Comparison of ENCODE assay signal across 10 mouse cellular contexts in genomic region chr15:103347275-103347684, GRCm38 (mm10). TPM values are rescaled to one million over a fixed set of nuclear protein-coding genes. Genes with fewer than 3 reads are reported as not detected.
DNase-seq lines count a peak whose midpoint lies in the region; ATAC-seq and TF ChIP-seq lines count a peak whose summit lies in the region.
"Had no signal": no experiment of that assay in that cellular context is flagged by ENCODE, and none has a peak within 500 bp of the region (broad histone marks: within the 10 kb centered on the region; RNA-seq: fewer than 3 reads in every experiment).

No protein-coding gene starts in this region.

- DNase-seq in heart, postnatal 25 days (ENCODE audit: low spot score): no peak
- DNase-seq in CD4-positive, CD25-positive, alpha-beta regulatory T cell, adult 2 months (ENCODE audit: low read depth, low spot score): peak; percentile 77
- DNase-seq in adrenal gland, postnatal 25 days: peak; percentile 67
- peak; percentile 88 for DNase-seq in heart, postnatal 0 days (ENCODE audit: low spot score)
- peak; percentile 81 for DNase-seq in liver, postnatal 0 days
- DNase-seq in right cerebral cortex, adult 2 months (ENCODE audit: low spot score in 2 of 2): peak; percentile 70

- no peak overlapping the region for H3K4me2 ChIP-seq in heart, embryonic 15.5 days
- H3K4me2 ChIP-seq in heart, postnatal 0 days (ENCODE audit: low read depth, low read length): no peak overlapping the region
- H3K4me2 ChIP-seq in liver, postnatal 0 days (ENCODE audit: low read depth, low read length): no peak overlapping the region
- H3K4me2 ChIP-seq: embryonic facial prominence, embryonic 12.5 days; limb, embryonic 12.5 days had no signal

- TF ChIP-seq EP300 in heart, postnatal 0 days (IDR thresholded peaks at IDR 0.05; ENCODE audit: low read depth): no peak
- TF ChIP-seq EP300 in liver, postnatal 0 days (IDR thresholded peaks at IDR 0.05; ENCODE audit: low read depth): no peak

- H3K9me3 ChIP-seq in heart, embryonic 15.5 days (replicated peaks): no peaks in the 10 kb centered on the region
- no peaks in the 10 kb centered on the region for H3K9me3 ChIP-seq in heart, postnatal 0 days (replicated peaks; ENCODE audit: control insufficient read depth, low read length)
- no peaks in the 10 kb centered on the region for H3K9me3 ChIP-seq in liver, postnatal 0 days (ENCODE audit: low read length)
- H3K9me3 ChIP-seq: embryonic facial prominence, embryonic 12.5 days; limb, embryonic 12.5 days had no signal

- ATAC-seq in heart, embryonic 15.5 days (replicated peaks; ENCODE audit: insufficient number of reproducible peaks, insufficient read depth, low FRiP score, low read depth): 0 out of 2 replicates have a peak, but pooled peaks have one; percentile 16
- ATAC-seq in heart, postnatal 0 days (ENCODE audit: insufficient read depth, low read depth): peak; percentile 44; the same call in 1 of the 2 replicates
- peak; percentile 77 for ATAC-seq in liver, postnatal 0 days
- ATAC-seq in inflammation-experienced regulatory T-cells, adult 6 months: no peak

- intact Hi-C loops in heart, postnatal 25 days (cut with DNase I): loop anchor here (1.0 kb wide), 1 partner anchor 41 kb away; no protein-coding TSS in a partner anchor

- H3K36me3 ChIP-seq in heart, embryonic 15.5 days: peaks cover 82% of the 10 kb centered on the region
- H3K36me3 ChIP-seq in heart, postnatal 0 days (replicated peaks; ENCODE audit: control insufficient read depth, insufficient read depth, low read length): peaks cover 88% of the 10 kb centered on the region
- H3K36me3 ChIP-seq in liver, postnatal 0 days (replicated peaks; ENCODE audit: insufficient read depth, low read length): peaks cover 74% of the 10 kb centered on the region

- no peak overlapping the region for H3K27ac ChIP-seq in heart, embryonic 15.5 days
- no peak overlapping the region for H3K27ac ChIP-seq in heart, postnatal 0 days (ENCODE audit: low read depth)
- H3K27ac ChIP-seq in liver, postnatal 0 days (ENCODE audit: low read depth): no peak overlapping the region
- H3K27ac ChIP-seq: embryonic facial prominence, embryonic 12.5 days; limb, embryonic 12.5 days had no signal

- TF ChIP-seq CTCF in heart, postnatal 0 days (IDR thresholded peaks at IDR 0.05; ENCODE audit: low read depth): peak; percentile 82
- TF ChIP-seq CTCF in liver, postnatal 0 days (IDR thresholded peaks at IDR 0.05; ENCODE audit: low read depth): peak; percentile 80

- H3K4me3 ChIP-seq in heart, embryonic 15.5 days: no peak overlapping the region
- no peak overlapping the region for H3K4me3 ChIP-seq in heart, postnatal 0 days (ENCODE audit: low read depth, low read length)
- H3K4me3 ChIP-seq in liver, postnatal 0 days (ENCODE audit: low read depth, low read length): no peak overlapping the region
- H3K4me3 ChIP-seq: embryonic facial prominence, embryonic 12.5 days; limb, embryonic 12.5 days had no signal

- H3K27me3 ChIP-seq in heart, embryonic 15.5 days: no peaks in the 10 kb centered on the region; the same call in 1 of the 2 replicates
- H3K27me3 ChIP-seq in heart, postnatal 0 days (ENCODE audit: control insufficient read depth, insufficient read depth, low read length): no peaks in the 10 kb centered on the region
- no peaks in the 10 kb centered on the region for H3K27me3 ChIP-seq in liver, postnatal 0 days (ENCODE audit: insufficient read depth, low read length)
- H3K27me3 ChIP-seq: embryonic facial prominence, embryonic 12.5 days; limb, embryonic 12.5 days had no signal

- WGBS in heart, embryonic 15.5 days: 5% methylated on average over 2 of the region's 2 CpGs
- 8% methylated on average over 2 of the region's 2 CpGs for WGBS in heart, postnatal 0 days
- WGBS in liver, postnatal 0 days (ENCODE audit: insufficient replicate concordance): 3% methylated on average over 2 of the region's 2 CpGs

- 0 out of 2 replicates have a peak, but pooled peaks cover 4% of the 10 kb centered on the region for H3K4me1 ChIP-seq in heart, embryonic 15.5 days (replicated peaks)
- H3K4me1 ChIP-seq in heart, postnatal 0 days (ENCODE audit: control insufficient read depth, insufficient read depth): no peaks in the 10 kb centered on the region
- H3K4me1 ChIP-seq in liver, postnatal 0 days (ENCODE audit: insufficient read depth): no peaks in the 10 kb centered on the region
- H3K4me1 ChIP-seq: limb, embryonic 12.5 days had no signal

- no peak overlapping the region for H3K9ac ChIP-seq in heart, embryonic 15.5 days
- H3K9ac ChIP-seq in heart, postnatal 0 days (replicated peaks; ENCODE audit: low read depth, low read length): no peak overlapping the region
- H3K9ac ChIP-seq in liver, postnatal 0 days (replicated peaks): no peak overlapping the region
- H3K9ac ChIP-seq: embryonic facial prominence, embryonic 12.5 days; limb, embryonic 12.5 days had no signal

RNA-seq across cellular contexts. Expression of gene Zfp385a, which starts 7.4 kb away (rescaled TPM):
- 5.9 and 10.5 TPM in 2 replicates for polyA plus RNA-seq in heart, embryonic 15.5 days (2015; fragmentation: Nextera tagmentation; extraction: Ambion mirVana)
- 10 to 100 TPM; 12.5 to 13.7 TPM for total RNA-seq in heart, postnatal 25 days (2021)
- 8.8 and 9.1 TPM in 2 replicates for total RNA-seq in adrenal gland, postnatal 25 days (2021)
- 5.4 and 7.9 TPM in 2 replicates for total RNA-seq in heart, postnatal 0 days (2014; rRNA removed; ENCODE audit: low replicate concordance)
- polyA plus RNA-seq in heart, postnatal 0 days (2015; fragmentation: Nextera tagmentation; extraction: Ambion mirVana): 4.5 and 5.5 TPM in 2 replicates
- 10.1 TPM in 2 replicates for polyA plus RNA-seq in liver, postnatal 0 days (2015; fragmentation: Nextera tagmentation; extraction: Ambion mirVana)
- polyA plus RNA-seq in inflammation-experienced regulatory T-cells, adult 6 months (2017; shearing (Covaris generic)): not detected

RNA-seq across cellular contexts. Expression of gene Itga5, which starts 19.3 kb away (rescaled TPM):
- polyA plus RNA-seq in heart, embryonic 15.5 days (2015; fragmentation: Nextera tagmentation; extraction: Ambion mirVana): 62.4 and 70.8 TPM in 2 replicates
- 10 to 100 TPM; 48.1 to 48.2 TPM for total RNA-seq in heart, postnatal 25 days (2021)
- 35.5 and 45.9 TPM in 2 replicates for total RNA-seq in adrenal gland, postnatal 25 days (2021)
- 83.3 and 85.4 TPM in 2 replicates for total RNA-seq in heart, postnatal 0 days (2014; rRNA removed; ENCODE audit: low replicate concordance)
- polyA plus RNA-seq in heart, postnatal 0 days (2015; fragmentation: Nextera tagmentation; extraction: Ambion mirVana): 44.3 and 47.5 TPM in 2 replicates
- polyA plus RNA-seq in liver, postnatal 0 days (2015; fragmentation: Nextera tagmentation; extraction: Ambion mirVana): 15.6 and 16.0 TPM in 2 replicates
- 1 to 10 TPM in 2 of 3 experiments, under 1 TPM in 1; 0.74 to 1.8 (median 1.5) TPM for polyA plus RNA-seq in inflammation-experienced regulatory T-cells, adult 6 months (2017; shearing (Covaris generic))

RNA-seq across cellular contexts. Expression of gene Gpr84, which starts 36.9 kb away (rescaled TPM):
- 0.11 and 0.25 TPM in 2 replicates for polyA plus RNA-seq in heart, embryonic 15.5 days (2015; fragmentation: Nextera tagmentation; extraction: Ambion mirVana)
- total RNA-seq in heart, postnatal 25 days (2021): not detected
- not detected in 2 replicates for total RNA-seq in adrenal gland, postnatal 25 days (2021)
- total RNA-seq in heart, postnatal 0 days (2014; rRNA removed; ENCODE audit: low replicate concordance): not detected in 2 replicates
- polyA plus RNA-seq in heart, postnatal 0 days (2015; fragmentation: Nextera tagmentation; extraction: Ambion mirVana): 0.10 TPM in 1 of 2 replicates, not detected in the other
- polyA plus RNA-seq in liver, postnatal 0 days (2015; fragmentation: Nextera tagmentation; extraction: Ambion mirVana): 1.1 and 1.8 TPM in 2 replicates
- polyA plus RNA-seq in inflammation-experienced regulatory T-cells, adult 6 months (2017; shearing (Covaris generic)): not detected
